Mouse (Mus musculus) spleen, adult 12 weeks (tissue): ENCODE measurements around the gene Gng12.

Experiments used
- DNase-seq: peaks from one replicate; pipeline ENCODE4 v3.0.0; 2022; ENCODE audit warnings: low spot score

Gng12 gene

GRCm38 (mm10) chr6:67056108-67056888 is 160.1 kb downstream of the Gng12 start:
- no peak for DNase-seq

- DNase-seq = no peak
These were observed 160.8 kb downstream of the Gng12 start for GRCm38 (mm10) chr6:67056889-67057564.

GRCm38 (mm10) chr6:67057574-67057973 is 161.4 kb downstream of the Gng12 start:
- DNase-seq = no peak

- peak; percentile 59 for DNase-seq
These were observed 161.9 kb downstream of the Gng12 start for GRCm38 (mm10) chr6:67057991-67058696.

GRCm38 (mm10) chr6:67060057-67060456 is 163.9 kb downstream of the Gng12 start:
- no peak for DNase-seq

- DNase-seq = no peak
These were observed 173.1 kb downstream of the Gng12 start for GRCm38 (mm10) chr6:67069219-67069762.

GRCm38 (mm10) chr6:67069800-67070315 is 173.7 kb downstream of the Gng12 start:
- no peak for DNase-seq
